Mouse (Mus musculus) lung, postnatal 0 days (tissue): ENCODE measurements around the gene Wrap73. TPM values are rescaled to one million over a fixed set of nuclear protein-coding genes. Genes with fewer than 3 reads are reported as not detected.

Source experiments
- ATAC-seq: fragments of 200-750 bp; cut with Nextera tagmentation; 2 replicates; pipeline ENCODE4 v1.8.0; 2017; ENCODE audit warnings: moderate library complexity
- DNase-seq: peaks from one replicate; pipeline ENCODE4 v3.0.0-alpha.2; 2016; ENCODE audit warnings: low spot score
- H3K27ac ChIP-seq: fragments of 300-500 bp; sonication (generic); 2 replicates; pipeline ENCODE4 v1.5.1; 2014; ENCODE audit warnings: antibody characterized with exemption, mild to moderate bottlenecking, low read length, mixed read lengths
- H3K27me3 ChIP-seq: fragments of 300-500 bp; sonication (generic); replicated peaks from 2 replicates; pipeline ENCODE4 v1.6.1; 2014; ENCODE audit warnings: low read length, mixed read lengths; ENCODE audit not compliant: insufficient read depth
- H3K36me3 ChIP-seq: fragments of 300-500 bp; sonication (generic); 2 replicates; pipeline ENCODE4 v1.6.1; 2014; ENCODE audit warnings: low read length, mixed read lengths; ENCODE audit not compliant: insufficient read depth
- H3K4me1 ChIP-seq: fragments of 300-500 bp; sonication (generic); 2 replicates; pipeline ENCODE4 v1.6.1; 2014; ENCODE audit warnings: antibody characterized with exemption, low read depth, low read length, mixed read lengths; ENCODE audit not compliant: insufficient read depth
- H3K4me2 ChIP-seq: fragments of 300-500 bp; sonication (generic); replicated peaks from 2 replicates; pipeline ENCODE4 v1.6.1; 2014; ENCODE audit warnings: low read depth, mild to moderate bottlenecking, low read length, moderate library complexity, mixed read lengths
- H3K4me3 ChIP-seq: fragments of 300-500 bp; sonication (generic); 2 replicates; pipeline ENCODE4 v1.5.1; 2014; ENCODE audit warnings: low read depth, low read length
- H3K9ac ChIP-seq: fragments of 300-500 bp; sonication (generic); replicated peaks from 2 replicates; pipeline ENCODE4 v1.6.1; 2014; ENCODE audit warnings: low read depth, mild to moderate bottlenecking
- H3K9me3 ChIP-seq: fragments of 300-500 bp; sonication (generic); 2 replicates; pipeline ENCODE4 v1.6.1; 2016; ENCODE audit warnings: low read length, mixed read lengths
- CTCF ChIP-seq: IDR thresholded peaks from 2 replicates; pipeline ENCODE4 v1.5.1; 2016; ENCODE audit warnings: antibody characterized with exemption, mild to moderate bottlenecking
- EP300 ChIP-seq: IDR thresholded peaks from 2 replicates; pipeline ENCODE4 v1.6.1; 2016; ENCODE audit warnings: antibody characterized with exemption, mild to moderate bottlenecking, control low read depth
- WGBS: fragments of 180-500 bp; shearing (Covaris S2); extraction: QIAGEN DNeasy Blood & Tissue Kit; methylation state at CpG from one replicate; pipeline ENCODE4 v1.1.7; 2014; 5-methylcytosine and 5-hydroxymethylcytosine counted together
- polyA plus RNA-seq: library from polyadenylated mRNA; unstranded; fragments of >200 nt; fragmentation: Nextera tagmentation; extraction: Ambion mirVana; gene quantifications from 2 replicates; pipeline ENCODE4 v1.2.1, GENCODE M21; 2015

The Wrap73 gene
- polyA plus RNA-seq, 1 experiment from 2014 or later = 19.8 TPM

DNA sequence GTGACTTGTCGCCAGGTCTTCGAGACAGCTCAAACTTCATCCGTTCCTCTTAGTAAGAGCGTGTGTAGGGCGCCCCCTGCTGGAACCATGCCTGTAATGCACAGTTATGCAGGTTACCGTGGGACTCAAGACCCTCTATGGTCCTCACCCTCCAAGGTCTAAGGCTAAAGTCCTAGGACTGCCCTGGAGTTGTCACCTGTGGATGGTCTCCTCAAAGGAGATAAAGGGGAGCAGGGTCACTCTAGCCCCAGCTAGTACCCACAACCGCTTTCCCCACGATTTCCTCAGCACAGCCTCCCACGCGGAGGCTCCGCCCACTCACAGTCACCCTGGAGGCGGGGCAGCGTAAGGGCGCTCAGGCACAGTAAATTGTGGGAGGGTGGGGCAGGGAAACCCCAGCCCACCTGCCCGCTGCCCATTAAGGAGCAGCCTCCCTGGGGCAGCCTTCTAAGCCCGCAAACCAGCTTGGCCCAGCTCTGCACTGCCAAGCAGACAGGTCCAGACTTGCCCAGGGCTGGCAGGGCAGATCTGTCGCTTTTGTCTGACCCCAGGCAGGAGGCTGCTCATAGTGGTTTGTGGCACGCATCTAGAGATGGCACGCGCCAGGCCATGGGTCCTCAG is 36.7 kb upstream of the Wrap73 start:
- Histone ChIP-seq H3K9me3 (no peaks in the 10 kb centered on the region), H3K27me3 (no peaks in the 10 kb centered on the region), H3K9ac (no peak overlapping the region), H3K4me2 (peak overlapping the region; percentile 38), H3K27ac (no peak overlapping the region), H3K36me3 (no peaks in the 10 kb centered on the region), H3K4me1 (no peaks in the 10 kb centered on the region; the same call in 1 of the 2 replicates), H3K4me3 (no peak overlapping the region)
- DNase-seq (peak; percentile 68), ATAC-seq (peak; percentile 61)
- 25% methylated on average over 20 of the region's 20 CpGs for WGBS
- TF ChIP-seq EP300 (no peak), CTCF (peak; percentile 84)

DNA sequence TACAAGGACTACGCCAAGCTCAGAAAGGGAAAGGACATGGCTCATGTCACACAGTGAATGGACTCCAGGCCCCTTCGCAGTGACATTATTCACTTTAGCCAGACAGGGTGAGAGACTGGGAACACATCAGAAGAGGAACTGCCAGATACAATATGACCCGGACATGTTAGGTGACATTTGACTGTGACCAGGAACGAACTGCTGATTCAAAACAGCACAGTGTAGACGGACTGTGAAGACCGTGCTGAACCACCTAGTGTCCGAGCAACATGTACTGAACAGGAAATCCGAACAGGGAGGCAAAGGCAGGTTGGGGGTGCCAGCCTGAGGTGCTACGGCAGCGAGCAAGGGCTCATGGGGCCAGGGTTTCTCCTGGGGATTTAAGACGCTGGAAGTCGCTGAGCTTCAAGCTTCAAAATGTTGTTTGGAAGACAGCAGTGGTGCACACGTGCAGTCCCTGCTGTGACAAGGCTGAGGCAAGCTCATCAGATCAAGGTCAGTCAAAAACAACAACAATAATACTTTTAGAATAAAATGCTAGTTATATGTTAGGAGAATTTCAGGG is 35.6 kb upstream of the Wrap73 start:
- TF ChIP-seq CTCF (no peak), EP300 (no peak)
- H3K27me3 ChIP-seq = no peaks in the 10 kb centered on the region
- 70% methylated on average over 13 of the region's 13 CpGs for WGBS

DNA sequence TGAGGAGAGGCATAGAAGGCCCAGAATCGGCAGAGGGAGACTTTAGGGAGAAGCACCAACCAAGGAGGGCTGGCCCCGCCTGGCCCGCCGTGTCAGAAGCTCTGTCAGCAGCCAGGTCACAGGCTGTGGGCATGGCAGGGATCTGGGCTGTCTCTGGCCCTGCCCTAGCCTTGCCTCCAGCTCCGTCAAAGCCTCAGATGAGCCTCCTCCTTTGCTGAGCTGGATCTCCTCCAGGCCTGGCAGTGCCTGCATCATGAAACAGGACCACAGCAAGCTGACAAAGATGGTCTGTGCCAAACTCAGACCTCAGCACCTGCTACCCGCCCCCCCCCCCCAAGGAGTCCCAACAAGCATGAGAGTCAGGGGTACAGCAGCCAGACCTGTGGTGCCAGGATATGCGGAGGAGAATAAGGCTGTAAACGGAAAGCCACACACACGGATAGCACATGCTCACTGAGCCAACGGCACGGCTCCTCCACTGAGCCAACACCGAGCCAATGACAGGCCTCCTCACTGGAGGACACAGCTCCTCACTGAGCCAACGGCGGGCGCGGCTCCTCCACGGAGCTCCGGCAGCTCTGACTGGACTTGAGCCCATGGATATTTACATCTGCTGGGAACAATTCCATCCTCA is 32.8 kb upstream of the Wrap73 start:
- DNase-seq (no peak), ATAC-seq (no peak)
- H3K4me3 ChIP-seq = no peak overlapping the region
- H3K4me1 ChIP-seq = no peaks in the 10 kb centered on the region; the same call in 1 of the 2 replicates
- H3K36me3 ChIP-seq = no peaks in the 10 kb centered on the region
- no peak for TF ChIP-seq EP300
- no peak for TF ChIP-seq CTCF
- no peaks in the 10 kb centered on the region for H3K27me3 ChIP-seq
- no peak overlapping the region for H3K4me2 ChIP-seq
- WGBS = 26% methylated on average over 16 of the region's 18 CpGs
- H3K9ac ChIP-seq = no peak overlapping the region
- no peak overlapping the region for H3K27ac ChIP-seq
- H3K9me3 ChIP-seq = no peaks in the 10 kb centered on the region

More for the DNA sequence above, 35.6 kb upstream of the Wrap73 start:
- Histone ChIP-seq H3K4me2 (no peak overlapping the region), H3K9ac (no peak overlapping the region), H3K4me1 (no peaks in the 10 kb centered on the region; the same call in 1 of the 2 replicates), H3K4me3 (no peak overlapping the region), H3K36me3 (no peaks in the 10 kb centered on the region), H3K27ac (no peak overlapping the region), H3K9me3 (no peaks in the 10 kb centered on the region)
- DNase-seq (no peak), ATAC-seq (no peak)

DNA sequence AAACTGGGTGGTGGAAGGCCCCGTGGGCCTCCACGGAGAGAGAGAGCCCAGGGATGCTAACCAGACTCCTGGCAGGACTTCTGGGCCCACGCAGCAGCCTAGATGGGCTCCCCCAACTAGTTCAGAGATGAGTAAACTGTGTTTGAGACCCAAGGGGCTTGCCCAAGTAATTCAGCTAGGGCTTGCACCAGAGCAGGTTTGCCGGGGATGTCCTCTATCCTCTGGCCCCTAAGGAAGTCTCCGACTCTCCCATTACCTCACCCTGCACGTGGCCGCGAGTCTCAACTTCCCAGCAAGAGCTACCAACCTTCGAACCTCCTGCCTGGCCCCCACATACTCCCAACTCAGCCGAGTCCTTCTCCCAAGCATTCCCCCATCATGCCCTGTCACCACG is 32.3 kb upstream of the Wrap73 start:
- 77% methylated on average over 11 of the region's 11 CpGs for WGBS
- Histone ChIP-seq H3K27me3 (no peaks in the 10 kb centered on the region), H3K27ac (no peak overlapping the region), H3K4me3 (no peak overlapping the region), H3K4me2 (no peak overlapping the region), H3K9ac (no peak overlapping the region), H3K4me1 (no peaks in the 10 kb centered on the region; the same call in 1 of the 2 replicates), H3K36me3 (no peaks in the 10 kb centered on the region), H3K9me3 (no peaks in the 10 kb centered on the region)
- no peak for TF ChIP-seq CTCF
- no peak for TF ChIP-seq EP300
- ATAC-seq = no peak
- no peak for DNase-seq

DNA sequence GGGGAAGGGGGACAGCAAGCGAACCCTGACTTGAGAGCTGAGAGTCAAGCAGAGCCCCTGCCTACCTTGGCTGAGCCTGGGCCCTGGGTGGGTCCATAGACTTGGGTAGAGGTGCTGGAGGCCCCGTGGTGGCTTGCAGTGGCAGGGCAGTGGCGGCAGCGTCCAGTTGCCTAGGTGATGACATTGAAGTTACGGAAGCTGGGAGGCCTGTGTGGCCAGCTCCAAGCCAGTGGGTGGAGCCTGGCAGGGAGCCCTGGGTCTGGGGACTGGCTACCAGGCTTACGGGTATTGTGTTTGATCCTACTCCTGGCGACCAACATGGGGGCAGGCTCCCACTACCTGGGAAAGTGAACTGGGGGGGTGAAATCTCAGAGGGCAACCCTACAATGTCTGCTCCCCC is 25.8 kb upstream of the Wrap73 start:
- H3K36me3 ChIP-seq = no peaks in the 10 kb centered on the region
- no peak overlapping the region for H3K27ac ChIP-seq
- no peak overlapping the region for H3K9ac ChIP-seq
- no peaks in the 10 kb centered on the region for H3K9me3 ChIP-seq
- TF ChIP-seq CTCF = no peak
- no peak for TF ChIP-seq EP300
- 40% methylated on average over 7 of the region's 7 CpGs for WGBS
- 0 out of 2 replicates have a peak, but pooled peaks have one; percentile 26 for ATAC-seq
- no peak overlapping the region for H3K4me3 ChIP-seq
- H3K4me2 ChIP-seq = no peak overlapping the region
- H3K4me1 ChIP-seq = no peaks in the 10 kb centered on the region
- DNase-seq = no peak
- H3K27me3 ChIP-seq = no peaks in the 10 kb centered on the region

DNA sequence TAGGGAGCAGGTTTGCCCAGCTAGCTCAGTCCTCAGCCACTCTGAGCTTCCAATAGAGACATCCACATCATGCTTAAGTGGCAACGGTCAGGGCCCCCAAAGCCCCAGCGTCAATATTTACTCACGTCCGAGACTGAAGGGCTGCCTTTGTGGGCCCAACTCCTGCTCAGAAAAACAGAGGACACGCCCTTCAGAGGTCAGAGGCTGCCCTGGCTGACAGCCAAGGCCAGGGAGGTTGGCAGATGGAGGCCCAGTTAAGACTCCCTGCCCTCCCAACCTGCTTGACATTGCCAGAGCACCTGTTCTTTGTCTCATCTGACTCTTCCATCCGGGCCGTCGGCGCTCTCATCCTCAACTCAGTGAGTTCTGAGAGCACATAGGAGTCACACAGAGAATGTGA is 23.4 kb upstream of the Wrap73 start:
- no peaks in the 10 kb centered on the region for H3K4me1 ChIP-seq
- H3K36me3 ChIP-seq = no peaks in the 10 kb centered on the region
- TF ChIP-seq CTCF (no peak), EP300 (no peak)
- no peak overlapping the region for H3K9ac ChIP-seq
- ATAC-seq (peak; percentile 60; the same call in 1 of the 2 replicates), DNase-seq (peak; percentile 16)
- 40% methylated on average over 9 of the region's 9 CpGs for WGBS
- no peaks in the 10 kb centered on the region for H3K9me3 ChIP-seq
- H3K4me2 ChIP-seq = no peak overlapping the region
- H3K27me3 ChIP-seq = no peaks in the 10 kb centered on the region
- no peak overlapping the region for H3K4me3 ChIP-seq
- no peak overlapping the region for H3K27ac ChIP-seq
